Mouse (Mus musculus) right cerebral cortex, postnatal 25 days (tissue): ENCODE data around the gene Limk2.

Experiments
- DNase-seq: peaks from one replicate; pipeline ENCODE4 v3.0.0; 2022

Limk2 gene

DNA sequence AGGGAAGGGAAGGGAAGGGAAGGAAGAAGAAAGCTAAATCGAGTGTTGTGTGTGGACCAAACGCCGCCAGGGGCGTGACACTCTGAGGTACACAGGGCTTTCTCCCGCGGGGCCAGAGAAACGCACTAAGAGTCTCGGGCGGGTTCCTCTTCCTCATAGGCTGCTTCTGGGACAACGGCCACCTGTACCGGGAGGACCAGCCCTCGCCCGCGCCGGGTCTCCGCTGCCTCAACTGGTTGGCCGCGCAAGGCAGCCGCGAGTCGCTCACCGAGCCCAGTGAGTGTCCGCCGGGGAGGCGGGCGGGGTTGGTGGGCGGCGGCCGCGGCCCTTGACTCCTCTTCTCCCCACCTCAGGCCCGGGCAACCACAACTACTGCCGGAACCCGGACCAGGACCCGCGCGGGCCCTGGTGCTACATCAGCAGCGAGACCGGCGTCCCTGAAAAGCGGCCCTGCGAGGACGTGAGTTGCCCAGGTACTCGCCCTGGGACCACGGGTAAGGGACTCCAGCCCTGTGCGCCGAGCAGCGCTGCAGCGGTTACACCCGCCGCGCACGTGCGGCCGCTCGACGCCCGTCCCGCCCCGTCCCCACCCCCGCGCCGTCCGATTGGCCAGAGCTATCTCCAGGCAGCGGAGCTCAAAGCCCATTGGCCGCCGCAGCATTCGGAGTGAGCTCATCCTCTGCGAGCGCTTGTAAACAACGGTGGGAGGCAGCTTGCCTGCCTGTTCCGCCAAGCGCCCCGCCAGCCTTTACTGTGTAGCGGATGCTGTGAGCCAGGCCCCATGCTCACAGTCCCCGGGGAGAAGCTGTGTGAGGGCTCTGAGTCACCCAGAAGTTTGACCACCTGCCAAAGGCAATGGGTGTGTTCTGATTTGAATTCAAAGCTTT, 77.0 kb downstream of the Limk2 start:
- DNase-seq = peak; percentile 93

DNA sequence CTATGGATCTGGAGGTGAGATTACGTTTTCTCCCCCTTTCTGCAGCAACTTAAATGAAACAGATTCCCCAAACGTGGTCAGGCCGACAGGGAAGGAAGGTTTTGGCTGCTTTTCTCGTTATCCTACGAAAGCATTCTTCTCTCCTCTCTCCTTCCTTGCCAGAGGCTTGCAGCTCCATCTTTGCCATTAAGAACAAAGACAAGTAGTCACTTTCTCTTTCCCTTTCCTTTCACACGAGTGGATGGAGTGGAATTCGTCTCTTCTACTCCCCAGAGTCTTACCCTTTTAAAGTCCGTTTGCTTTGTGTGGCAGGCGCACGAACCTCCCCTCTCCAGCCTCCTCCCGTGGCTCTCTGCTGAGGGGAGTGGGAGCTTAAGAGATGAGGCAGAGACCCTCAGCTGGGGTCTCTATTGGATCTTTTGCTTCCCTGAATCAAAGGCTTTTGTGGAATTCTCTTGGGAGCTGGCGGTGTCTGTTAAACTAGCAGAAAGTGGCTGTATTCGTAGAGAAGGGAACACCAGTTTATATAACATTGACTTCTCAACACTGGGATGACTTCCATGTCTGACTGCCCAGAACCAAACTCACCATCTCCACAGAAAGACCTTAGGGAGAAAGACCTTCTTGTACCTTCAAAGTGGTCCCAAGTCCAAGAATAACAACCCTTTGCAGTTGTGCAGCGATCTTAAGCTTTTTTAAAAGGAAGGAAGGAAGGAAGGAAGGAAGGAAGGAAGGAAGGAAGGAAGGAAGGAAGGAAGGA, 77.8 kb downstream of the Limk2 start:
- peak; percentile 28 for DNase-seq

DNA sequence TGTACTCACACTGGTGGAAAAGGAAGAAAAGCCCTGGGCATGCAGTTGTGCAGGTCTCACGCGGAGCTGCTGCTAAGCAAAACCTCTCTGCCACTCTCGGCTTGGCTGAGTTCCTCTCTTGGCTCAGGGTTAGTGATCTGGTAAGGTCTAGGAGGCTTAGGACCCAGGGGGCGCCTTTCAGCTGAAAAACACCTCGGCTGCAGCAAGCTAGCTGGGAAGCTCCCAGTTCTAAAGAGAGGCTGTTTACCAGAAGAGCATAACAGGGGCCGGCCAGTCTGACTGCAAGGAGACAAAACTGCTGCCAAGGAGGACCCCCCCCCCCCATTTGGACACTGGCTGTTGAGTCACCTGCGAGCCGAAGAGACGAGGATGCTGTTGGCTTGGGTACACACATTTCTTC, 78.4 kb downstream of the Limk2 start:
- DNase-seq = peak; percentile 81

DNA sequence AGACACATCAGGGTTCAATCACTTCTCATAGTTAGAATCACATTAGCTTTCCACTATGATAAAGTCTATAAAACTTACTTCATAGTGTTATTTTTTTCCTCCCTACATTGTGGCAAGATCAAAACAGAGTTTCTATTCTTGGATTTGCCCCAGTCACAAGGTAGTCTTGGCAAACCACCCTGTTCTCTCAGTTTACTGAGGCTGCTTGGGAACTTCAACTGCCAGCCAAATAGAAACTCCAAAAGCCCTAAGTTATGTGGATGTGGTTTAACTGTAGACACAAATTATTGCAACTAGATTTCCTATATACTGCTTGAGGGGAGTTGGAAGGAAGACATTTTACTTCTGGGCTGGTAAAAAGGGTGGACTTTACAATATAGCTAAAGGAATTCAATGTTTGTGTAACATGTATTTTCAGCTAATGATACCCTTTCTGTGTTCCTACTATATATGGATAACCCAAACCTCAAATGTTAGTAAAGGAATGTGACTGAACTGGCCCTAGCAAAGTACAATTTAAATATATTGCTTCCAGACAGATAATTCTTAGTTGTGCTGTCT, 79.0 kb downstream of the Limk2 start, which contains the start of gene Pik3ip1:
Gene Pik3ip1, plus strand, starts transcription at position 511 of the 561 bp plus-strand sequence.
- DNase-seq = no peak

DNA sequence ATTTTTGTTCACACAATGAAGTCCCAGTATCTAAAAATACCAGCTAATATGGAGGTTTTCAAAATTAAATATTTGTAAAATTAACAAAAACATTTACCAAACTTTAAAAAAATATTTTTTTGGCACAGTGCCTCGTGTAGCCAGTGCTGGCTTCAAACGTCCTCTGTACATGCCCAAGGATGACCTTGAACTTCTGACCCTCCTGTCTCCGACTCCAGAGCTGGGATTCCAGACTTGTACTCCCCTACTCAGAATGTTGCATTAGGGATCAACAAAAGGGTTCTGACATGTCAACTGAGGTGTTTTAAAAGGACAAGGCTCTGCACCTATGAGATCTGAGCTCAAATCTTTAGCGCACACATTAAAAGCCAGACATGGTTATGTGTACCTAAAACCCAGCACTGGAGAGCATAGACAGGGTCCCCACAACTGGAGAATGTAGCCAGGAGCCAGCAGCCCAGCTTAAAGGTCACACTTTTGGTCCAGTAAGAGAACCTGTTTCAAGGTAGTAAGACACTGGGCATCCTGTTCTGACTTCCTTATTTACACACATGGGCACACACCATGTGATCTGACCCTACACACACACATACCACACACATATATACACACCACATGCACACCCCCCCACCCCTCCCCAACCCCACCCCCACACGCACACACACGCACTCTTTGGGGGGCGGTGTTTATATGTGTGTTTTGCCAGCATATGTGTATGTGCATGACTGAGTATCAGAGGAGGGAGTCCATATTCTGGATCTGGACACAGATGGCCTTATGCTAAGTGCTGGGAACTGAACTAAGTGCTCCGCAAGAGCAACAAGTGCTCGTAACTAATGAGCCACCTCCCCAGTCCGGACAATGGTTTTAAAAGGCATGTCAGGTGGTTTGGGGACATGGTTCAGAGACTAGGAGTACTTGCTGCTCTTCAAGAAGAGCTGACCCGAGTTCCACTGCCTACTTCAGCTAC, 79.9 kb downstream of the Limk2 start:
- no peak for DNase-seq

DNA sequence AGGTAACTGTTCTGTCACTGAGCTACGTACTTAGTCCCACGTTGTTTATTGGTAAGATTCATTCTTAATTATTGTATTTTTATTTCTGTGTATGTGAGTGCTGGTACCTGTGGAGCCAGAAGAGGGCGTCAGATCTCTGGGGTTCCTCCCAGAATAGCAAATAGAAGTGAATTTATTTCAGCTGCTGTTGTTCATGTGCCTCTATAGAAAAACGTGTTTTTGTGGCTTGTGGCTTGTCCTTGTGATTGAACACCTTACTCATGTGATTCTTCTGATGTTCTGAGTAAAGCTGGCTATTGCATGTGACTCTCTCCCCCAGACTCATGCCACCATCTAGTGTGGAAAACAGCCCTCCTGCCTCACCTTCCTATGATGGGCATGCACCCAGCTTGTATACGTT, 80.7 kb downstream of the Limk2 start:
- DNase-seq = no peak

DNA sequence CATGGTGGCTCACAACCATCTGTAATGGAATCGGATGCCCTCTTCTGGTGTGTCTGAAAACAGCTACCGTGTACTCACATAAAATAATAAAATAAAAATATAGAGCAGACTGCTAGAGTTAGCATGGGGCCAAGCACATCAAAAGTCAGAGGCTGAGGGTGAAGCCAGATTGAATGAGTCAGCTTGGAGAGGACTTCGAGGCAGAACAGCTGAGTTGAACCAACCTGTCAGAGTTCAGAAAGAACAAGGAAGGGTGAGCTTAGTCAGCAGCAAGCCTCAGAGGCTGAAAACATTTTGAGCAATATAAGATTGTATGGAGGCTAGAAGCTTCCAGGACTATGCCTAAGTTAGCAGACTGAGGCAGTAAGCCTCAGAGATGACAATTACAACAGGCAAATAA, 90.7 kb downstream of the Limk2 start:
- DNase-seq = no peak

DNA sequence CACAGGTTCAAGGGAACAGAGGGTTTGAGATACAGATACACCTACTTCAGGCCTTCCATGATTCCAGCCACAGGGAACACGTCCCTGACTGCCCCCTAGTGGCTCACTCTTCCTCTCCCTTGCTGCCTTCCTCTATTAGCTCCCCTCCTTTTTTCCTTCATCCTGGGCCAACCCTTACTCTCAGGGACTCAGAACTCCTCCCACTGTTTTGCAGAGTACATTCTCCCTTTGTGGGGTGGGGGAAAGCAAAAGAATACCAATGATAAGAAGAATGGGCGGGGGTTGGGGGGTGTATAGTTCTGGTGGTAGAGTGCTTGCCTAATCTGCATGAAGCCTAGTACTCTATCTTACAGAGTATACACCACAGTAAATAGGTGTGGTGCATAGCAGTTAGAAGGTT, 94.8 kb downstream of the Limk2 start:
- DNase-seq = no peak

DNA sequence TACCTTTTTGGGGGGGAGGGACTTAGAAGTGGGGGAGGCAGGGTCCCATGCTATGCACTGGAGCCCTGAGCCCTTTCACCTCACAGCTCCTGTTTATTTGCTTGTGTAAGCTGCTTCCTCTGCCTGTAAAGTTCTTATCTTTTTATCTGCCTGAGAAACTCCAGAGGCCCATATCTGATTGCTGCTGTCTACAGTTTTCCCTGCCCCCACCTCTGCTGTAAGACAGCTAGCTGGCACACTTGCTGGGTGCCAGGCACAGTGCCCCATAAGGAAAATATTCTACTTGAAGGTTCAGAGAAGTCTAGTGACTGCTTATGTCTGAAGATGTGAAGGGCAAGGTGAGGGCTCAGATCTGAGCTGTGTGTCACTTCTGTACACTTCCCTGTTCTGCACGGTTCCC, 95.7 kb downstream of the Limk2 start:
- DNase-seq = no peak

DNA sequence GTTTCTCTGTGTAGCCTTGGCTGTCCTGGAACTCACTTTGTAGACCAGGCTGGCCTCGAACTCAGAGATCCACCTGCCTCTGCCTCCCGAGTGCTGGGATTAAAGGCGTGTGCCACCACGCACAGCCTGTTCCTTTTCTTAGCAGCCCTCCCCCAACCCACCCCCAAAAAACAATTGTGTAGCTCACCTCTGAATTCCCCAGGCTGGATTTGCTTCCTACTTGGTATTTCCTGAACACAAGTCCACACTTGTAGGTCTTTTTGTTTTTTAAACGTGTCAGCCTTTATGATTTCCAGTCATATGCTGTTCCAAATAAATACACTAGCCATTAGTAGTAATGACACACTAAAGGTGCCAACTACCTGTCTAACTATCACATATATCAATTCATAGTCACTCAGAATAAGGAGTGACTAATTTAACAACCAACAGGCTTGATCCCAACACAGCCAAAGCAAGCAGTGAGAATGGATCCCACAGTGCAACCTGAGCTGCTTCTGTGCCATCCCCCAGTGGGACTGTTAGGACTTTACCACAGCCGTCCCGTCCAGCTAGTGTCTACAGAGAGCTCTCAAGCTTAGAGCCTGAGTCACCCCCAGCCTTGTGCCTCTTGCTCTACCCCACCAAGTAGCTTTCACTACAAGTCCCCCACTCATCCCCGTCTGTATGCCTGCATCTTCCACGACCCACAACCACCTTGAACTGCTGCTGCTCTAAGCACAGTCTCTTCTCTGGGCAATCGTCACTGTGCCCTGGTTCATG, 97.2 kb downstream of the Limk2 start:
- no peak for DNase-seq

DNA sequence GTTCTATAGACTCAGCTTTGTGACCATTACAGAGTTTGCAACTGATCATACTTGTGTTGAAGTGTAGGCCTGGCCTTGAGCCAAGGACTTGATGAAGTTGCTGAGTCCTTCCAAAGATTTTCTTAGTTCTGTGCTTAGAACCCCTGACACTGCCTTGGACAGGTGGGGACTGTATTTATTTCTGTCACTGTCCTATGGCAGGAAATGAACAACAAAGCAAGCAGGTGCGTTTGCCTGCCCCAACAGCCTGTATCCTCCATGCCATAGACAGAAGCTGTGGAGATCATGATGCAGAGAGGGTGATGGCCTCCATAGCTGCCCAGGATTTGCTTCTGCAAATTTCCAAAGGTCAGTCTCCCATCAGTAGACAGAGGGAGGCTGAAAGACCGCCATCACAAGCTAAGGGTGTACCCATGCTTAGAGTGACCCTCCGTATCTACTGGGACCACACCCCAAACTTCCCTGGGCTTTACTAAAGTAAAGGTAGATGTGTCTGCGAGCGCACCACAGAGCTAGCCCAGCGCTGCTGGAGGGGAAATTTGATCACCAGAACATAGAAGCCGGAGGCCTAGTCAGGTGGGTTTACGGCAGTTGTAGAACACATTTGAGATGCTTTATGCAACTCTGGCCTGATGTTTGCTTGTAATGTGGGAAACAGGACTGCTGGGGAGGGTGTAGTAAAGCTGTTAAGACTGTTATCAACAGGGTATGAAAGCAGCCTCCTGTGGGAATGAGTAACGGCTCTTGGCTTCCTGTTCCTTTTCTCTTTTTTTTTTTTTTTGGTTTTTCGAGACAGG, 98.0 kb downstream of the Limk2 start:
- no peak for DNase-seq

DNA sequence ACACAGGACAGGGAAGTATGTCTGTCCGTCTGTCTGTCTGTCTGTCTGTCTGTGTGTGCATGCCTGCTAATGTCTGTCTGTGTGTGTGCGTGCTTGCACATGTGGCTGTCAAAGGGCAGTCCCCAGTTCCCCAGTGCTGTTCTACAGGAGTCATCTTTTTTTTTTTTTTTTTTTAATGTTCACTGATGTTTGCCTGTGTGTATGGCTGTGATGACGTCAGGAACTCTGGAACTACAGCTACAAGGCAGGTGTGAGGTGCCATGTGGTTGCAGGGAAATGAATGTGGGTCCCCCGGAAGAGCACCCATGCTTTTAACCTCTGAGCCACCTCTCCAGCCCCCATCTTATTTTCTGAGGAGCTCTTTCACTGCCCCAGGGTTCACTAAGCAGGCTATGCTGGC, 99.1 kb downstream of the Limk2 start:
- DNase-seq = no peak

DNA sequence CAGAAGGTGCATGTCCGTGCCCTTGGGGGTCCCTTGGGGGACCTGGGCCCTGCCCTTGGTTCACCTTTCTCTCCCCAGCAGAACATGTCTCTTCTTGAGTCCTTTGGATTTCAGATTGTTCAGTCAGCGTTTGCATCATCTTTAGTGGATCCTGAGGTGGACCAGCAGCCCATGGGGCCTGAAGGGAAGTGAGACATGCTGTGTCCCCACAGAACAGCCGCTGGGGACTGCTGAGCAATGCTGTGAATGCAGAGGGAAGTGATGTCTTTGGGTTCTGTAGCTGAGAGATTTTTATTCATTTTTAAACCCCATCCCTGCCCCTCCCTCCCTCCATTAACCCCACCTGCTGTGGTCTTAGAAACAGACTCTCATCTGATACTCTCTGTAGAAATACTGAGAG, 101.1 kb downstream of the Limk2 start:
- DNase-seq = no peak

DNA sequence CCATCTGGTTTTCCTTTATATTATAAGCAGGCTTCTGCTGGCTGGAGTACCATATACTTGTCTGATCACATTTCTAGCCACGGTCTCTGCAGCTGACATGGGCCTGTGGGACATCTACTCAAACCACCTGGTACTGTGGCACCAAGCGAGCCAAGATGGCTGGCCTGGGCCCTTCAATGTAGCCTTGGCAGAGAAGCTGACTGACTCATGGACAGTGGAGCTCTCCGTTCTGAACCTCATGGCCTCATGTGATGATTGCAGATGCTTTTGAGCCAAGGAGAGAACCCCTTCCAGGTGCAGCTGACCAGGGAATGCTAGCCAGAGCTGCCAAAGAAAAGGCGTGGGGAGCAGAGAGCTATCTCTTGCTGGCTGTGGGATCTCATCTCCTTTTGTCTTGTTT, 103.2 kb downstream of the Limk2 start:
- DNase-seq = no peak

DNA sequence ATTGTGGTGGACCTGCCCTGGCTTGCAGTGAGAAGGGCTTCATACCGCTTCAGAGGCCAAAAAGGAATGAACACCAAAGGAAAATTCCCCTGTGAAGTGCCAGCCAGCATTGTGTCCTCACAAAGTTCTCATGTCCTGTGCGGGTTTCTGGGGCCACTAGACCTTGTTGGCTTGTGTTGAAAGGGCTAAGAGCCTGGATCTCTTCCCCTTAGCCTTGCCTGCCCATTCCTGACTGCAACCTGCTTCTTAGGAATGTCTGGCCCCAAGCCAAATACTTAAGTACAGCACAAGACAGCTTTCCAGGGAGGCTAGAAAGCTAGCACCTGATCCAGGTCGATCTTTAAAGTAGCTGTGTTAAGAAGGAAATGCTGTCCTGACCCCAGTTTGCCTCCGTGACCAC, 106.2 kb downstream of the Limk2 start:
- DNase-seq = no peak

DNA sequence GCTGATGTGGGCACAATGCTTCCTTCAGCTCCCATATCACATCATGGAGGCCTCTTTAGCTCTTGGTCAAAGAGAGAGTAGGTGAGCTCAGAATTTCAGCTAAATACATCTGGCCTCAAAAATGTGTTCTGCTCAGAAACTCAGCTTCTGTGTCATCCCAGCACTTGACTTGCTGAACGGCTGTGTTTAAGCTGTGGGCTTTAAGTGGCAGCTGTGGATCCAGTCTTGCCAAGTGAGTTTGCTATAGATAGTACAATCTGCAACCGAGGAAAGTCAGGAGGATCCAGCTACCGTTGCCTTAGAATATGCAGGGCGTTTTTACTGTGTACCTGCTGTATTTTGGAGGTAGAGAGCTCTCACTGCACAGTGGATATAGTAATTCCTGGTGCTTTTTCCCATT, 106.6 kb downstream of the Limk2 start:
- DNase-seq = peak; percentile 48

DNA sequence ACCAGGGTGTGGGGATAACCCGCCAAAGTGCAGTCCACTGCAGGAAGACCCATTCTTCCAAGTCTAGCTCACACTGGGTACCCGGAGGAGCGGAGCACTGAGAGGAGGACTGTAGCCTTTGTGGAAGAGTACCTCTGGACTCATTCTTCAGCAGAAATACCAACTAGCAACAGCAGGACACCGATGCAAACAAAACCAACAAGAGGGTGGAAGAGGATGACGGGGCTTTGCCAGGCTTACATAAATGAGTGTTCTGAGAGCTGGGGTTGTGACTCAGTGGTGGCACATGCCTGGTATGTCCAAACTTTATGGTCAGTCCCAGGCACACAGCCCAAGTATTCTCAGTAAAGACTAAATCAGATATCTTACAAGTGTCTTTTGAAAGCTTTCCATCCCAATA, 107.9 kb downstream of the Limk2 start:
- DNase-seq = no peak

DNA sequence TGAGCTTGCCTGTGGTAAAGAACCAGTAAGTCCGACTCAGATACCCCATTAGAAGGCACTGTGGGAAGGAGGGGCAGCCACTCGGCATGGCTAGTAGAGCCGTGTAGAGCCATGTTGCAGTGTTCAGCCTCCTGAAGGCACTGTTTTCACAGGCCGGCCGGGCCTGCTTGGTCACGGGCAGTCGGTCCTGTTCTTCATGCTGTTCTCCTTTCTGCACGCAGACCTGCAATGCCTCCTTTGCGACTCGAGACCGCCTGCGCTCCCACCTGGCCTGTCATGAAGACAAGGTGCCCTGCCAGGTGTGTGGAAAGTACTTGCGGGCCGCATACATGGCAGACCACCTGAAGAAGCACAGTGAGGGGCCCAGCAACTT, 110.2 kb downstream of the Limk2 start:
- DNase-seq = no peak

DNA sequence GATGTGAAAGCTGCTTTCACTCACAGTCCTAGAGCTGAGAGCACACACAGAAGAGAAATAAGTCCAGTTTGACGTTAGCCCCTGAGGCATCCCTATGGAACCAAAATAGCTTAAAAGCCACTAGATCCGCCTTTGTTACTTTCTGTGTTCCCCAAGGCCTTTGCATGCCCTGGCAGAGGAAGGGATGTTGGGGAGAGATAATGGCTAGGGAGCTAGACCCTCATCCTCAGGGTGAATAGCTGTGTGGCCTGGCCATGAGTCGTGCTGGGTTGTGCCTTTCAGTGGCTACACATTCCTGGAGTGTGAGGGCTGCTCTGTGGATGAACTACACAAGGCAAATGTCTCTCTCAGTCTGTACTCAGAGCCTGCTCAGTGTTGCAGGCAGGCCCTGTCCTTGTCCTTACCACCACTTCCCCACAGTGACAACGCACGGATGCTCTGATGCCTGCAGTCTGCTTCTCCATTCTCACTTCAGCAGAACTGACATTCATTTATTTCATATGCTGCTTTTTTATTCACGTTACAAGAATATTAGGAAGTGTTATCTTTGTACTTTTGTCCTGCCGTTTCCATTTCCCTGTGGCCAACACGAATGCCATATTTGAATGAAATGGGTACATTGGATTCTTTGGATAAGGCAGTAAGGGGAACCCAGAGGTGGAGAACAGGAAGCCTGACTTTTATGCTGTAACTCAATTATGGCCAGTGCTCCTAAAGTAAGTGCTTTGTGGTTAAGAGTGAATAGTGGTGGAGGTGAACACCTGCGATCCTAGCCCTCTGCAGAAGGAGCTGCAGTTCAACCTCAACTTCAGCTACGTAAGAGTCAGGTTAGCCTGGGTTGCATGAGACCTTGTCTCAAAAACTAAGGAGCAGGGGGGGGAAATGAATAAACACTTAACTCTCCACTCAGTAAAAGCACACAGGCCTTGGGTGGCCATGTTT, 110.8 kb downstream of the Limk2 start:
- DNase-seq = no peak

DNA sequence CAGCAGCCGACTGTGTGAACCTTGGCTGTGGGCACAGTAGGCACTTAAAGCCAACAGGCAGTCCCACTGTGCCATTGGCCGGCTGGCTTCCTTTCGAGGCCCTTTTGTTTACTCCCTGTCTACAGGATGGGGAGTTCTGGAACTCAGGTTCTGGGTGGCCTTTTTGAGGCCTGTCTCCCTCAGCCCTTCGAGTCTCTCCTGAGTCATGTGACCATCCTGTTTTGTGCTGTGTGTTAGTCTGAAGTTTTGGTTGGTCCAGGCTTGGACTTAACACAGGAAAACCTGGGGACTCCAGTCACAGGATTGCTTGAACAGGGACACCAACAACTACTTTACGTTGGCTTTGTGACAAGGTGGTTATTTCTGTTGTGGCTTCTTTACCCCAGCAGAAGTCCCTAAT, 112.9 kb downstream of the Limk2 start:
- no peak for DNase-seq
